Mouse (Mus musculus): Measurements from ENCODE around the gene Papola. TPM values are rescaled to one million over a fixed set of nuclear protein-coding genes. Genes with fewer than 3 reads are reported as not detected.
"Not testable (repeated sequence)": the region's sequence is repeated elsewhere in the genome, so short reads cannot be mapped to it uniquely, and the experiment has no call there.

Papola gene
- total RNA-seq, 2 experiments from 2014 or later, result 188 to 210 TPM

DNA sequence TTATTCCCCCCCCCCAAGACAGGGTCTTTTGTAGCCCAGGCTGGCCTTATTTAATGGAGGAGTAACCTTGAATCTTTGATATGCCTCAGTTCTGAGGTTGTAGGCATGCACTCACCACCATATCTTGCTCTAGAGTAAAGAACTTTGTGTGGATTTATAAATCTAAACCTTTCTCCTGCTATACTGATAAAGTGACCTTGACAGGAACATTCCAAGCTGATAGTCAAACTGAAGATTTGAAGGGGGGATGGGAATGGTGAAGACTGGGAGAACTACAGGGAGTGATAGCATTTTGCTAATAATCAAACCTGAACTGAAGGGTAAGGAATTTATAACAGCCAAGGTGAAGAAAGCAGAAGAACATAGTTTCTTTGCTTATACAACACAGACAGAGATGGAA is 13.5 kb downstream of the Papola start:
- no peak for DNase-seq (ENCODE audit: low spot score in 2 of 2)

DNA sequence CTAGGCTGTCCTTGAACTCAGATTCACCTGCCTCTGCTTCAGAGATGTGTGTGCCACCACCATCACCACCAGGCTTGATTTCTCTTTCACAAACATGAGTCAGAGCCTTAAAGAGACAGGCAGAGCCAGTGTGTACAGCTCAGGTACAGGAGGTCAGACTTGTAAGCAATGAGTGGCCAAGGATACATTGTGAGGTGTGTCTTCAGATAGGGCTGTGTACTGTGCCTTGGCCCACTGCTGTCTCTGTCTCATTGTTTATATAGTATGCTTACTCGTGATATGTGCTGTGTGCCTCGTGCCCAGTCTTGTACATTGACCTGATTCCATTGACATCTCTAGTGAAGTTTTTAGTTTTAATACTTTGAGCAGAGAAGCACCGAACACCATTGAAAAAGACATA is 21.3 kb downstream of the Papola start:
- DNase-seq (ENCODE audit: low spot score in 2 of 2), result no peak

DNA sequence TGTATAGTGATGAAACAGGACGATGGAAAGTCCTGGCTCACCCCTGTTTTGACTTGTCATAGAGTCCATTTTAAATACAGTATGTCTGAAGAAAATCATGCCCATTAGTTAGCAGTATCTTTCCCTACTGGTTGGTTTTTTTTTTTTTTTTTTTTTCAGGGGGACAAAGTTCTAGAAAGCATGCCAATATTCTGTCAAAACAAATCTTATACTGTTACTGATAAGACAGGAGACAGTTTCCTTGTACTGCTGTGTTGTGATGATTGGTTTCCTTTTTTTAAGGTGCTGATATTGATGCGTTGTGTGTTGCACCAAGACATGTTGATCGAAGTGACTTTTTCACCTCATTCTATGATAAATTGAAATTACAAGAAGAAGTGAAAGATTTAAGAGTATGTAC is 21.7 kb downstream of the Papola start:
- DNase-seq (ENCODE audit: low spot score in 2 of 2), result no peak

DNA sequence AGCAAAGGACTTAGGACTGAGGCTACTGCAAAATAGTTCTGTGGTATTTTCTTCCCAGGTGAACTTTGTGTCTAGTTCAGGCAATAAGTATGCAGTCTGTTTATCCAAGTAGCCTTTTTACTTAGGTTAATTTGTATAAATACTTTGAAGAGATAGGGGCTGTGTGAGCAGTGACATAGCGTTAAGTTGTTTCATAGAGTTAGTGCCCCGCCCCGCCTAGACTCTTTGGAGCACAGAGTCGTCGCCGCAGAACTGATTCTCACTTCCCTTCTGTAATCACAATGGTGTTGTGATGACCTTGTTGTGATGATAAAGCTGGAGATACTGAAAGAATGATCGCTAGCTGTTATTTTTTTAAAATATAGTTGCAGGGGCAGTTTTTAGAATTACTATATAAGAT is 22.9 kb downstream of the Papola start:
- DNase-seq (ENCODE audit: low spot score in 2 of 2), result no peak

DNA sequence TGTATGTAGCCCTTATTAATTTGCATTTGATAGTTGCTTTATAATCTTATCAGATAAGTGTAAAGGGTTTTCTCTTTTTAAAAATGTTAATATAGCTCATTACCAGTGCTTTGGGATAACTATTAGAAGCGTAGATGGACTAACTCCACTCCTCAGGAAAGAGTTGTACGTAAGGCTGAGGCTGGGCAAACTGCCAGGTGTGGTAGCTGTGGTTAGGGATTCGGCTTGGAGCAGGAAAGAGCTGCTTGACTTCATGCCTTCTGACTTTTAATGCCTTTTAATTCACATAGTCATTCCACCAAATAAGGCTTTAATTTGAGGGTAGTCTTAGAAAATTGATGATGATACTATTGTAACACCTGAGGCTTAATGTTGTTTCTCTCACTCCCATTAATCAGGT is 24.5 kb downstream of the Papola start:
- DNase-seq (ENCODE audit: low spot score in 2 of 2), result no peak

DNA sequence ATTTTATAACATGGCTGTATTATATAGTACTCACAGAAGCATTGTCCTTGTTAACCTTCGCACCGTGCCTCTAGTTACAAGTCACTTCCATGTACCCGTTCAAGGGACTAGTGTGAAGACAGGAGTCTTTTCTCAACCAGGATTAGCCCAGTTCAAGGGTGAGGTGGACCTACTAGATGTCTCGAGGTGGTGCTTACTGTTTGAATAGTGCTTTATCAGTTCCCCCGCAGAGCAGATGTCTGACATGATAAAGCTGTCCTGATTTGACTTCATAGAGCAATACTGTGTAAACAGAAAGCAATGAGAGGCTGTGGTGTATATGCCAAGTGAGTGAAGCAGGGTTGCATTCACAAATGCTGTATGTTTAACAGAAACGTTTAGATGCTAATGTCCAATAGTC is 26.1 kb downstream of the Papola start:
- no peak for DNase-seq (ENCODE audit: low spot score in 2 of 2)

DNA sequence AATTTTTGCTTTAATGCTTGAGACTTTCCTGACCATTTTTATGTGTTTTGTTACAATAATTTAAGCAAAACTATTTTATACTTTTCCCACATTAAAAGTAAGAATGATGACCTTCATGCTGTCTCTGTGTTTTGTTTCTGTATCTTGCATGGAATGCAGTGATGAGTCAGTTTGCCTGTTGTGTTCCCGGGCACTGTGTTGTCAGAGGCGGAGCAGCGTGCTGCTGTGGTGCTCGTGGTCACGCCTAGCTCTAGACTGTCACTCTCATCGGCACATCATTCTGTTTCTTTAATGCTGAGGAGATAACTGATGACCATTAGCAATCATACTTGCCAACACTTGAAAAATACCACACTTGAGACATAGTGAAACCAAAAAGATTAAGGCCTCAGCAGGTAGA is 29.5 kb downstream of the Papola start:
- no peak for DNase-seq (ENCODE audit: low spot score in 2 of 2)

DNA sequence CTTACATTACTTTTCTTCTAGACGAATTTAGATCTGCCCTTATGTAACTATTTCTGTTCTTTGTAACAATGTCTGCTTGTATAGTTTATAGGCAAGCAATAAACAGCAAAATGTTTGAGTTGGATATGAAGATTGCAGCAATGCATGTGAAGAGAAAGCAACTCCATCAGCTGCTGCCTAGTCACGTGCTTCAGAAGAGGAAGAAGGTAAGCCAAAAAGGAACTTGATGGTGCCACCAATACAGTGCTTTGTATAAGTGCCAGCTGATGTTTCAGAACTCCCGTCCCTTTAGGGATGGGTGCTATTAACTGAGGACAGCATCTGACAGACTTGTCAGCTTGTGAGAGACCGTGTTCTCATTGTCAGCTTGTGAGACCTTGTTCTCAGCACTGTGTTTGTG is 39.0 kb downstream of the Papola start:
- DNase-seq (ENCODE audit: low spot score in 2 of 2), result no peak

DNA sequence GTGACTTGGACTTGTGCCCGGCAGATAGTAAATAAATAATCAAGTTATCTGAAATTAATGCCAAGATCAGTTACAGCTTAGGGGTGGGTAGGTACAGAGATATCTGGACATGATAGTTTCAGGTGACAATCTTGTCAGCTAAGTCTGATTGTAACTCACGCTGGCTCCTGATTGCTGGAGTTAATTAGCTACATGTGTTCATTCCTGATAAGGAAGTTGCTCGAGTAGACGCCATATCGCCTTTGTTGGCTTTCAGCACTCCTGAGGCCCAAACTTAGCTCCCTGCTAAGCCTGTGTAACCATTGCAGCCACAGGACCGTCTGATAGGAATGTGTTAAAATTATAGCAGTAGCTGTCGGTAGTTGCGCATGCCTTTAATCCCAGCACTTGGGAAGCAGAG is 40.2 kb downstream of the Papola start:
- DNase-seq (ENCODE audit: low spot score in 2 of 2), result no peak

DNA sequence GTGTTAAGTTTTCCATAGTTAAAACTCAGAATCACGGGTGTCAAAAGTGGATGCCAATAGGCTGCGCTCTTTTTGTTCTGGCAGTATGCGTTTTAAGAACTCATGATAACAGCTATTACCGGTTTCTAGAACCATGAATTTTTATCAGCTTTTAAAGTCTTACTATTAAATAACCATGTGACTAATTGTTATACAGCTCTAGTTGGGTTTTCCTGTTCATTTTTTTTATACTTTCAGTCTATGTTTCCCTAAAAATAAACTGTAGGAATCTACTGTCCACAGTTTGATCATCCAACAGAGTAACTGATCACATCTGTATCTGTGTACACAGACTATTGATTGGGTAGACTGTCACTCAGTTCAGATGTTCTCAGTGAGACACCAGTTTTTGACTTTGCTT is 40.8 kb downstream of the Papola start:
- DNase-seq (ENCODE audit: low spot score in 2 of 2), result no peak

DNA sequence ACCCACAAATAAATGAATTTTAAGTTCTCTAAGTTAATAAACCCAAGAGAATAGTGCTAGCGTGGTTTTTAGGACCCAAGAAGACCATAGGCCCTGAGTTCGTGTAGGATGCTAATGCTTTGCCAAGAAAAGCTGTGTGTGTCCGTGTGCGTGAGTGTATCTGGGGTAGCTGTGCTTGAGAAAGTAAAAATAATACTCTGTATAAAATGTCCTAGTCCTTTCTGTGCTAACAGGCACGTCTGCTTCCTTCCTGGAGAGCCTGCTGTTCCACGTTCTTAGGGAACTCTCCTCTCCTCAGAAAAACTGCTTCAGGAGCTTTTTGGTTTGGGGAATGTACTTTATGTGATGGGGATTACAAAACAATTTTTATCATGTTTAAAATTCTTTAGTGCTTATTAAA is 48.0 kb downstream of the Papola start:
- no peak for DNase-seq (ENCODE audit: low spot score in 2 of 2)

DNA sequence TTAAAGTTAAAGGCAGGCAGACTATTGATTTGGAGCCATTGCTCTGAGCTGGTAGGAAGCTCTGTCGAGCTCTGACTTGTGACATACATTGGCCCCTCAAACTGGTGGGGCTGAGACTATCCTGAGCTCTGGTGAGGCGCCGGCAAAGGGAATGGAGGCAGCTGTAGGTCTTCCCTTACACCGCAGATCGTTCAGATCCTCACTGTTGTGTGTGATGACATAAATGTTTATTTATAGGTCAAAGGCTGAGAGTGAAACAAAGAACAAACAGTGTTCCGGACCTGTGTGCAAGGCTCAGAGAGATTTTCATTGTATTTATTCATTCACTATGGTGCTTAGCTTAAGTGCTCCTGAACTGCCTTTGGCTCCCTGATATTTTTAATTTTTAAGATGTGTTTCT is 50.4 kb downstream of the Papola start:
- no peak for DNase-seq (ENCODE audit: low spot score in 2 of 2)

DNA sequence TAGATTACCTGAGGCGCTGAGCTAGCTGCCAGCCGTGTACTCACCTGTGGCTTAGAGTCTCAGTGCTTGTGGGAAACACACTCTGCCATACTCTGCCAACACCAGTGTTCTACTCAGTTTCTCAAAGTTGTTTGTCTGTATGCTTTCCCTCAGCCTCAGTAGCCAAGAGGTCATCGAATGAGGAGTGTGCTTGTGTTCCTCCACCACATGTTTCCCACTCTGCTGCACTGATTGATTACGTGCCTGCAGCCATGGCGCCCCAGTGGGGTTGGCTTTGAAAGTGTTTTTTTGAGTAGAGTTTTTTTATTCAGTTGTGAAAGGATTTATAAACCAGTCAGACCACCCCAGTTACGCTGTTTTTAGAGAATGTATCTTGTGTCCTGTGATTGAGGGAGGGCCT is 51.1 kb downstream of the Papola start:
- DNase-seq (ENCODE audit: low spot score in 2 of 2), result no peak

DNA sequence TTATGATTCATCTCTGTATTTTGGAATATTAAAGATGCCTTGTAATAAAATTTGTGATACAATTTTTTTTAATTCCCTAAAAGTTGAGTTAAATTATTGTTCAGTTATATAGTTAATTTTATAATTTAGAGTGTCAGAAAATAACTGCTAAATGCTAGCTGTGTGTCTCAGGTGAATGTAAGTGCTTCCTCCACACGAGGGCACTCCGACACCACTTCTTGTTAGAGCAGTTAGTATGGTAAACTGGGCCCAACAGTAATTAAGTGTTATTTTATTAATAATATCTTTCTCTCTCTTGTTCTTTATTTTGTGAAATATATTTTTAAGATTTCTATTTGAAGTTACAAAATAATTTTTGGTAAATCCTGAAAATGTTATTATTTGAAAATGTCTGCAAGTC is 51.7 kb downstream of the Papola start:
- DNase-seq (ENCODE audit: low spot score in 2 of 2), result no peak

DNA sequence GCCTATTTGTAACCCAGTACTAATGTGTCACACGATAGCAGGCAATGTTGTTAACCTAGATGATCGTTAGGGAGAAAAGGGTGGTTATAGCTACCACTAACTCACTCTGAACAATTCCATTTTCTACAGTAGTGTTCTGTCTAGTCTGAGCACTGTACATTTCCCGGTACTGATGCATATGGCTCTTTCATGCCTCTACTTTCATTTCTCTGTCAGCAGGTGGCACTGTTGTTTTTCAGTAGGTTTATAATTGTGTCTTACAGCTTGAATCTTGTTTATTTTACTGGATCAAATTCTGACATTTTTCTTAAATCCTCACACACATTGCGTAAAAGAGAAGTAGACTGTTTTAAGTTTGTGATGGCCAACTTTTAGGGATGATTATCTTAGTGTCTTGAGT is 54.6 kb downstream of the Papola start:
- DNase-seq (ENCODE audit: low spot score in 2 of 2), result no peak

DNA sequence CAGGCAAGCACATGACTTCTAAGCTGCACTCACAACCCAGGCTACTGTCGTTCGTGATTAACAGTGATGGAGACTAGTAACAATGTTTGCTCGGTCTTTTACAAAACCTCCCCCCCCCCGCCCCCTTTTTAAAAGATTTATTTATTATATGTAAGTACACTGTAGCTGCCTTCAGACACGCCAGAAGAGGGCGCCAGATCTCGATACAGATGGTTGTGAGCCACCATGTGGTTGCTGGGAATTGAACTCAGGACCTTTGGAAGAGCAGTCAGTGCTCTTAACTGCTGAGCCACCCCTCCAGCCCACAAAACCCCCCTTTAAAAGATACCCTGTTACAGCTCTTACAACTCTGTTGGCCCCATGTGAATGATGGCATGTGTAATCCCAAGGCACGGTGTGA is 56.1 kb downstream of the Papola start:
- DNase-seq (ENCODE audit: low spot score in 2 of 2), result not testable (repeated sequence)

DNA sequence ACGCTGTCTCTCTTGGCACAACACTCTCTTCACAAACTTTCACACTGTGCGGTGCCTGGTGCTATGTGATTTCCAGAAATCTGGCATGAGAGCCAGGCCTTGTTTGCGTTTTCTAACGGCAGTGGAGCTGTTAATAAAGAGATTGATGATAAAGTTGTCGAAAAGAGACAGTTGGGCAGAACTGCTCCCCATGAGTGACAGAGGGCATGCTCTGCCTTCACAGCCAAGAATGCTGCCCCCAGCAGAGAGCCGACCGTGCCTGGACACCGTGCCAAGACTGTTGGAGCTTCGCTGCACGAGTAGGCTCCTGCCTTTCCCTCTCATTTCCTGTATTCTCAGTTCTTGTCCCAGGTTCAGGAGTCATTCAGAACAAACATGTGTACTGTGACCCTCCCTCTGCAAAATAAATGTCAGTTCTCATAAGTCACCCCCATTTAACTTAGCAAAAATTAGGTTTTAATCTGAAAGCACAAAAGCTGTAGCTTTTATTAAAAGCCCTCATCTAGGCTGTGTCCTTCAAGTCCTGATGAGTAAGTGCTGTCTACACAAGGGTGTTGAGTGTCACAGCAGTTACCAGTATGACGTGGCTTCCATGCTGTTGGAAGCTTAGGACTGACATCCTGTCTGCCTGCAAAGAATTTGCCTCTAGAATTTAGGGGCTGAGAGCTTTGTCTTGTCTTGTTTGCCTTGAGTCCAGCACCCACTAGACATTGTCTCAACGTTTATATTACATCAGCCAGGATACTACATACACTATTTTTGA is 58.9 kb downstream of the Papola start:
- DNase-seq (ENCODE audit: low spot score in 2 of 2), result no peak

DNA sequence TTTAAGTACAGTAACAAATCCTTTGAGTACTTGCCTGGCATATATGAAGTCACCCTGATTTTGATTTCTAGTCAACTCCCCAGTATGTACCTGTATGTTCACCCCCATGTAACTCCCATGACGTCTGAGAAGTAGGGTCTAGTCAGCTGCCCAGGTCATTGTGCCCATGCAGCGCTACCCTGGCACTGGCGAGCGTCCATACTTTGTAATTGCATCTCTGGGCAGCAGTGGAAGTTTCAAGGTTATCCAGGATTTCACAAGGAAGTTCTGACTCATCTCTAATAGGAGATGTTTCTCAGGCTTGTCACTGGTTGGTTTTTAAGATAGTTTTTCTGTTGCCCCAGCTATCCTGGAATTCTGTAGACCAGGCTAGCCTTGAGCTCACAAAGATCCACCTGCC is 59.9 kb downstream of the Papola start:
- no peak for DNase-seq (ENCODE audit: low spot score in 2 of 2)

DNA sequence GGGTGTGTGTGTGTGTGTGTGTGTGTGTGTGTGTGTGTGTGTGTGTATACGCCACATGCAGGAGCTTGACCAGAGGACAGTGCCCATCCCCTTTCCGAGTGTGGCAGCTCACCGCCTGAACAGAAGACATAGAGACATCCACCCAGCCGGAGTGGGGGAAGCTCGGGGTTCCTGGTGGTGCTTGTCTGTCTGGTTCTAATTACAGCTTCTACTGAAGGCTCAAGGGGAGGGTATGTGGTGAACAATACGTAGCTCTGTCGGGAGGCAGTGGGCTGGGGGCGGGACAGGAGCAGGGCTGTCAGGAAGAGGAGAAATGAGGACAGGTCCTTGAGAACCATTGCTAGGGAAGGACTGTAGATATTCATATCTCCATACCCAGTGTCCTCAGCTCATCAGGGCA is 64.6 kb downstream of the Papola start:
- DNase-seq (ENCODE audit: low spot score in 2 of 2), result no peak

DNA sequence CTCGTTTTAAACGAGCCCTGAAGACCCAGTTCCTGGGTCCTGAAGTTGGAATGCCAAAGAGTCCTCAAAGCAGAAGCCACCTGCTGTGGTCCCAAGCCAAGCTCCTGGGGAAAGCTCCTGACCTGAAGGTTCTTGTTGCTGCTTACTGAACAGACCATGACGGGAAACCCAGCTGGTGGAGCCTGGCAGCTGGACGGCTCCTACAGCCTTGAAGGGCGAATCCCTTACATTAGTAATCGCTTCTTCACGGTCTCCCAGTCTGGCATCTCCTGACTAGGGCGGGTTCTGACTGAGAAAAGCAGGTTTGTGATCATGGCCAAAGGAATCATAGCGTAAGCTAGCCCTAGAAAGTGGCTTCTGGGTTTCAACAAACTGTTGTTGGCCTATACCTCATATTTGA is 66.2 kb downstream of the Papola start:
- no peak for DNase-seq (ENCODE audit: low spot score in 2 of 2)

DNA sequence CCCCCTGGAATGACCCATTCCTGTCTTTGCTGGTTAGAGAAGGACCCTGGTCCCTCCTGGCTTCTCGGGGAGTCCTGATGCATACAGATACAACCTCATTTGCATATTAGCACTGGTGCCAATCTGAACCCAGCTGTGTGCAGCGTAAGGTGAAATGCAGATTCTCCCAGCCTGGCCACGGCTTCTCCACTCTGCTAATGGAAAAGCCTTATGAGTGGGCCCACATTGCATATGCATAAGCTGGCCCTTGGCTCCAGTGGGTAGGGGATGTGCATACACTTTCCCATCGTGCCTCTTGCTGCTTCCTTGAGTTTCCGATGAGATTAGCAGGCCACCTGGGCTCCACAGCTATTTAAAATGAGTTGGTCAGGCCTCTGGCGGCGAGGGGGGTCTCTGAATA is 68.3 kb downstream of the Papola start:
- no peak for DNase-seq (ENCODE audit: low spot score in 2 of 2)

DNA sequence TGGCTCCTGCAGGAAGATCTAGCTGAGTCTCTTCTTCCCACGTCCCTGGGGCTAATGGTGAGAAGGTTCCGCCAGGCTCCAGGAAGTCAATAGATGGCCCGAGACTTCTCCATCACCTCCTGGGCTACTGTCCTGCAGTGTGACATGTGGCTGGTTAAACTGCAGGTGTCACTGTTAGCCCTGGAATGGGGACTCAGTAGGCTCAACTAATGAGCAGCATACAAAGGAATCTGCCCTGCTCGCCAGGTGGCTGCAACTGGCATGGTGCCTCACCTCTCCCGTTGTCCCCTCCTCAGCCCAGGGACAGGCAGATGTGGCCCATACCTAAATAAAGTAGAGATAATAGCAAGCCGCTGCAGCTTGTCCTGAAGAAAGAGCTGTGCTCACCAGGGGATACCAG is 70.1 kb downstream of the Papola start:
- no peak for DNase-seq (ENCODE audit: low spot score in 2 of 2)

DNA sequence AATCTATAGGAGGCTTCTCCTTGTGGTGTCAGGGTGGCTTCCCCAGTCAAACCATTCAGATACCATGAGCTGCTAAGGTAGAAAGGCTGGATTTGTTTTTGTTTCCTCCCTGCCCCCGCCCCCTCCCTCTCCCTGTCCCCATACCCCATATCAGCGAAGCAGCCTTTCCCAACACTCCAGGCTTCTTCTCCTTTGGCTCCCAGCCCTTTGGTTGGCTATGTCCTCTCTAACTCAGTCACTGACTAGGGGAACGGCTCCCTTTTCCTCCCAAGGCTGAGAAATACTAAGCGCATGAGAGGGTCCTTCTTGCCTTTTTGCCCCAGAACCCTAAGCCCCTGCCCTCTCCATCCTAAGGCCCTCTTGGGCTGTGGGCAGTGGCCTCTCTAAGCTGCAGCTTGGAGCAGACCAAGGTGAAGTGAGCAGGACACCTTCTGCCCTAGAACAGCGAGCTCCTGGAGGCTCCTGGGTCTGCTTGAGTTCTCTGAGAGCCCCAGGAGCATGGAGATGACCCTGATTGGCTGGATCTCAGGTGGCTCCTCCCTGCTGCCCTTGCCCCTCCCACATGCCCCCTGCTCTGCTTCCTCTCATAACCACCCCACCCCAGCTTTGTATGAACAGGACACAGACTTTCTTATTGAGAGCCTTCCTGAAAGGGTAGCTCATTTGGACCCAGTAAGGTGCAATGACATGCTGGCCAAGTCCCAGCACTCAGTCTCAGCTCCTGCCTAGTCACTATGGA is 73.6 kb downstream of the Papola start:
- DNase-seq (ENCODE audit: low spot score in 2 of 2), result no peak

Measured in adrenal gland, postnatal 4 days (tissue).